Mouse (Mus musculus): ENCODE data around the gene Gm49333.
"Not testable (repeated sequence)": the region's sequence is repeated elsewhere in the genome, so short reads cannot be mapped to it uniquely, and the experiment has no call there.

Gene Gm49333

GRCm38 (mm10) chr16:20628871-20629391 lies 17.5 kb downstream of the Gm49333 start:
- no peak for DNase-seq

- DNase-seq = peak; percentile 71 to 73
Measured at GRCm38 (mm10) chr16:20629731-20630634, 18.6 kb downstream of the Gm49333 start, which contains the start of gene Ece2. Gene Ece2, plus strand, starts transcription at chr16:20629828.

- no peak for DNase-seq
Measured at GRCm38 (mm10) chr16:20637410-20637809, 26.0 kb downstream of the Gm49333 start.

GRCm38 (mm10) chr16:20638367-20638766 lies 27.0 kb downstream of the Gm49333 start:
- peak; percentile 55 to 64 for DNase-seq

GRCm38 (mm10) chr16:20642161-20642560 lies 30.8 kb downstream of the Gm49333 start:
- peak; percentile 92 to 94 for DNase-seq

GRCm38 (mm10) chr16:20643911-20644310 lies 32.5 kb downstream of the Gm49333 start:
- DNase-seq = no peak

- peak; percentile 98 to 99 for DNase-seq
Measured at GRCm38 (mm10) chr16:20651076-20651946, 39.9 kb downstream of the Gm49333 start, which contains the start of gene Psmd2. Gene Psmd2, plus strand, starts transcription at chr16:20651652.

GRCm38 (mm10) chr16:20651947-20652310 lies 40.5 kb downstream of the Gm49333 start:
- no peak for DNase-seq

GRCm38 (mm10) chr16:20653315-20653714 lies 41.9 kb downstream of the Gm49333 start:
- no peak for DNase-seq

GRCm38 (mm10) chr16:20657661-20658060 lies 46.3 kb downstream of the Gm49333 start:
- no peak for DNase-seq

GRCm38 (mm10) chr16:20668013-20668412 lies 56.6 kb downstream of the Gm49333 start, which contains the start of gene Eif4g1:
Gene Eif4g1, plus strand, starts transcription at chr16:20668313.
- DNase-seq = not testable (repeated sequence)

- DNase-seq = no peak
Measured at GRCm38 (mm10) chr16:20670291-20670690, 58.9 kb downstream of the Gm49333 start.

- DNase-seq = no peak
Measured at GRCm38 (mm10) chr16:20671886-20672285, 60.5 kb downstream of the Gm49333 start.

- peak; percentile 97 to 98 for DNase-seq
Measured at GRCm38 (mm10) chr16:20672500-20672902, 61.1 kb downstream of the Gm49333 start.

GRCm38 (mm10) chr16:20672965-20673705 lies 61.7 kb downstream of the Gm49333 start:
- peak; percentile 71 to 75 for DNase-seq

- DNase-seq = peak; percentile 32 to 33
Measured at GRCm38 (mm10) chr16:20673706-20674303, 62.4 kb downstream of the Gm49333 start.

- DNase-seq = no peak
Measured at GRCm38 (mm10) chr16:20675213-20675612, 63.8 kb downstream of the Gm49333 start.

GRCm38 (mm10) chr16:20676702-20677101 lies 65.3 kb downstream of the Gm49333 start:
- DNase-seq = no peak

GRCm38 (mm10) chr16:20677380-20677779 lies 66.0 kb downstream of the Gm49333 start:
- no peak for DNase-seq

GRCm38 (mm10) chr16:20677974-20678675 lies 66.7 kb downstream of the Gm49333 start:
- DNase-seq = peak; percentile 74 to 76

- no peak for DNase-seq
Measured at GRCm38 (mm10) chr16:20690774-20691173, 79.4 kb downstream of the Gm49333 start.
